Mouse (Mus musculus): Measurements from ENCODE around the gene Kansl1.

- TF ChIP-seq CTCF (IDR thresholded peaks at IDR 0.05; ENCODE audit: insufficient read depth, low read depth, low read length) = no peak
- no peak for TF ChIP-seq POLR2A (IDR thresholded peaks at IDR 0.05; ENCODE audit: insufficient read depth, low read depth, low read length)
Measured at GRCm38 (mm10) chr11:104461551-104461950, 7.1 kb downstream of the Kansl1 start.
